Mouse (Mus musculus) MEL (cell line): ENCODE measurements around the gene Tmem151b. TPM values are rescaled to one million over a fixed set of nuclear protein-coding genes. Genes with fewer than 3 reads are reported as not detected.
A peak's percentile ranks its signal among the peaks of the same experiment; 100 is the strongest.

Experiments used
- DNase-seq: peaks from one replicate; pipeline ENCODE4 v3.0.0; 2011; ENCODE audit warnings: low read depth, low spot score
- H3K27ac ChIP-seq: 2 replicates; pipeline ENCODE4 v1.5.1; 2012; ENCODE audit warnings: low read depth, mild to moderate bottlenecking, control low read depth, low read length, moderate library complexity; ENCODE audit not compliant: control insufficient read depth
- H3K27me3 ChIP-seq, 2 experiments: fragments of 150-350 bp in 1 of 2; sonication (generic) in 1 of 2; 2 replicates each; pipeline ENCODE4 v1.6.1; 2012; ENCODE audit warnings: low read length in 2 of 2, mild to moderate bottlenecking in 2 of 2, improper control_type of control experiment in 1 of 2, moderate library complexity in 1 of 2; ENCODE audit not compliant: insufficient read depth in 2 of 2, control insufficient read depth in 1 of 2
- H3K36me3 ChIP-seq, 2 experiments: 2 replicates each; pipeline ENCODE4 v1.6.1; 2012 to 2014; ENCODE audit warnings: low read length in 2 of 2, improper control_type of control experiment in 1 of 2, inconsistent platforms in 1 of 2, mild to moderate bottlenecking in 1 of 2; ENCODE audit not compliant: insufficient read depth in 2 of 2, control insufficient read depth in 1 of 2
- H3K4me1 ChIP-seq, 2 experiments: fragments of 150-350 bp in 1 of 2; sonication (generic) in 1 of 2; 2 replicates each; pipeline ENCODE4 v1.6.1; 2012; ENCODE audit warnings: low read length in 2 of 2, improper control_type of control experiment in 1 of 2, mild to moderate bottlenecking in 1 of 2; ENCODE audit not compliant: insufficient read depth in 2 of 2, control insufficient read depth in 1 of 2
- H3K4me3 ChIP-seq, 2 experiments: fragments of 150-350 bp in 1 of 2; sonication (generic) in 1 of 2; 2 replicates each; pipeline ENCODE4 v1.5.1; 2012; ENCODE audit warnings: low read depth in 2 of 2, low read length in 2 of 2, mild to moderate bottlenecking in 2 of 2, moderate library complexity in 2 of 2, control low read depth in 1 of 2, improper control_type of control experiment in 1 of 2; ENCODE audit not compliant: control insufficient read depth in 1 of 2, insufficient read depth in 1 of 2
- H3K79me2 ChIP-seq: 2 replicates; pipeline ENCODE4 v1.6.1; 2012; ENCODE audit warnings: mild to moderate bottlenecking, low read length, moderate library complexity; ENCODE audit not compliant: control insufficient read depth, poor library complexity, insufficient read depth
- H3K9ac ChIP-seq: 2 replicates; pipeline ENCODE4 v1.6.1; 2012; ENCODE audit warnings: low read depth, mild to moderate bottlenecking, control low read depth, low read length, moderate library complexity; ENCODE audit not compliant: control insufficient read depth, poor library complexity, severe bottlenecking
- H3K9me3 ChIP-seq: fragments of 150-350 bp; sonication (generic); replicated peaks from 2 replicates; pipeline ENCODE4 v1.6.1; 2012; ENCODE audit warnings: mild to moderate bottlenecking, low read length, improper control_type of control experiment, moderate library complexity; ENCODE audit not compliant: insufficient read depth
- CHD2 ChIP-seq: IDR thresholded peaks from 2 replicates; pipeline ENCODE4 v1.6.1; 2011; ENCODE audit warnings: low read length, improper control_type of control experiment
- ELF1 ChIP-seq: IDR thresholded peaks from 2 replicates; pipeline ENCODE4 v1.6.1; 2014; ENCODE audit warnings: low read depth, mild to moderate bottlenecking, inconsistent platforms, low read length, improper control_type of control experiment, moderate library complexity
- EP300 ChIP-seq, 2 experiments: IDR thresholded peaks; 2 replicates each; pipeline ENCODE4 v1.6.1; 2011; ENCODE audit warnings: improper control_type of control experiment in 2 of 2, low read length in 2 of 2, low read depth in 1 of 2, mild to moderate bottlenecking in 1 of 2
- GATA1 ChIP-seq: IDR thresholded peaks from 2 replicates; pipeline ENCODE4 v1.6.1; 2011; ENCODE audit warnings: low read depth, low read length, improper control_type of control experiment
- MAFK ChIP-seq: IDR thresholded peaks from 2 replicates; pipeline ENCODE4 v1.6.1; 2011; ENCODE audit warnings: low read depth, mild to moderate bottlenecking, low read length, improper control_type of control experiment, borderline replicate concordance
- MYC ChIP-seq: IDR thresholded peaks from 2 replicates; pipeline ENCODE4 v1.6.1; 2011; ENCODE audit warnings: low read depth, mild to moderate bottlenecking, low read length, improper control_type of control experiment, moderate library complexity
- POLR2A ChIP-seq, 2 experiments: IDR thresholded peaks; 2 replicates each; pipeline ENCODE4 v1.6.1; 2011 to 2012; ENCODE audit warnings: low read length in 2 of 2, mild to moderate bottlenecking in 2 of 2, control low read depth in 1 of 2, improper control_type of control experiment in 1 of 2, low read depth in 1 of 2, moderate library complexity in 1 of 2; ENCODE audit not compliant: control insufficient read depth in 1 of 2, insufficient read depth in 1 of 2, poor library complexity in 1 of 2
- SIN3A ChIP-seq: IDR thresholded peaks from 2 replicates; pipeline ENCODE4 v1.6.1; 2012; ENCODE audit warnings: low read length, improper control_type of control experiment, inconsistent platforms
- SMC3 ChIP-seq: IDR thresholded peaks from 2 replicates; pipeline ENCODE4 v1.6.1; 2011; ENCODE audit warnings: low read depth, low read length, improper control_type of control experiment
- USF2 ChIP-seq, 2 experiments: IDR thresholded peaks; 2 replicates each; pipeline ENCODE4 v1.6.1; 2011 to 2012; ENCODE audit warnings: improper control_type of control experiment in 2 of 2, low read length in 2 of 2, borderline replicate concordance in 1 of 2, inconsistent platforms in 1 of 2, low read depth in 1 of 2, mild to moderate bottlenecking in 1 of 2; ENCODE audit not compliant: insufficient read depth in 1 of 2
- polyA plus RNA-seq, 2 experiments: library from polyadenylated mRNA; stranded (reverse) in 1 of 2; unstranded in 1 of 2; fragments of >175 nt in 1 of 2; fragments of >200 nt in 1 of 2; gene quantifications; 2 replicates each; pipeline versions ENCODE4 v1.2.1 to v1.2.4; 2012; ENCODE audit warnings: low replicate concordance in 2 of 2, low read depth in 1 of 2; ENCODE audit not compliant: insufficient read length in 2 of 2, insufficient read depth in 1 of 2, missing spikeins in 1 of 2
- total RNA-seq: library from RNA; depleted of rRNA; stranded (reverse); fragments of 300-350 nt; gene quantifications from 2 replicates; pipeline ENCODE4 v1.2.3, GENCODE M21; 2012

Gene Tmem151b
- total and polyA plus RNA-seq, 3 experiments, result 0.15 to 1.1 TPM; not detected in 1

GRCm38 (mm10) chr17:45578843-45579242 lies 29.4 kb upstream of the Tmem151b start (continued):
- TF ChIP-seq POLR2A (IDR thresholded peaks at IDR 0.05; ENCODE audit: control insufficient read depth in 1 of 2, insufficient read depth in 1 of 2, low read depth in 1 of 2, low read length in 2 of 2, poor library complexity in 1 of 2), result no peak

- TF ChIP-seq GATA1, result 0 out of 2 replicates have a peak, but pooled peaks have one; percentile 4
- TF ChIP-seq EP300 (IDR thresholded peaks at IDR 0.05; ENCODE audit: low read depth in 1 of 2, low read length in 2 of 2), result peak in 1 of 2 experiments; percentile 20; a peak in 2 of 4 replicates
- TF ChIP-seq SIN3A, result 0 out of 2 replicates have a peak, but pooled peaks have one; percentile 18
- 0 out of 2 replicates have a peak, but pooled peaks have one; percentile 2 for TF ChIP-seq MYC
- no peak for TF ChIP-seq MAFK
- H3K9ac ChIP-seq, result peak overlapping the region; percentile 48
- H3K9me3 ChIP-seq, result no peaks in the 10 kb centered on the region
- H3K36me3 ChIP-seq, result peaks cover 0 to 21% of the 10 kb centered on the region in 2 experiments; a peak in 2 of 4 replicates
- peak overlapping the region; percentile 59 for H3K27ac ChIP-seq
- H3K4me1 ChIP-seq, result peaks cover 13 to 32% of the 10 kb centered on the region in 2 experiments
- H3K79me2 ChIP-seq, result peaks cover 5% of the 10 kb centered on the region; the same call in 1 of the 2 replicates
- peak overlapping the region in 1 of 2 experiments; percentile 31; a peak in 1 of 4 replicates for H3K4me3 ChIP-seq
- DNase-seq, result peak; percentile 81
- no peaks in the 10 kb centered on the region for H3K27me3 ChIP-seq
Measured at GRCm38 (mm10) chr17:45578242-45578641, 28.8 kb upstream of the Tmem151b start.

DNA sequence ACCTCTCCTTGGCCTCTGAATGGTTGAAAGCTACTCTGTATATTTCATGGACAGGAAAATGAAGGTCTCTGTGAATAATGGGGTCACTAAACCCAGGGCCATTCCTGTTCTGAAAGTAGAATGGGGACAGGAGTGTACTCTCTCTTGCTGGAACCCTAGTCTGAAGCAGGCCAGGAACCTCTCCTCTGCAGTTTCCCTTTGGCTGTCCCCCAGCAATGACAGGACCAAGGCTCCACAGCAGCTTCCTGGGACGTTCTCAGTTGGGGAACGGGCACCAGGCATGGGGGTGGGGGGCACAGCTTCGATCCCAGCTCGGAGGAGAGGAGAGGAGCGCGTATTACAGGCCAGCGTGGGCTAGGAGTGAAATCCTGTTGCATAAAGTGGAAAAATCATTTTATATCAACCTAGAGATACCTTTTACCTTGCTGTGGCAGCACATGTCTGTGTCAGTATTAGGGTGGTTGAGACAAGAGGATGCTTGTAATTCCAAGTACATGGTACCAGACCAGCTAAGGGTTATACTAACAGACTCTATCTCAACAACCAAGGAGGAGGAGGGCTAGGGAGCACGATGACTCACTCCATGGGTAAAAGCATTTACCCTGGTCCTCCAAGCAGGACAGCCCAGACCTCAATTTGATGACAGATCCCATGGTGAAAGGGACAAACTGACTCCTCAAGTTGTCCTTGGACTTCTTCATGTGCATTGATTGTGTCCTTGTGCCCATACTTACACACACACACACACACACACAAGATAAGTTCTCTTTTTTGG lies 25.8 kb upstream of the Tmem151b start:
- TF ChIP-seq CHD2, result no peak
- no peak for TF ChIP-seq USF2 (IDR thresholded peaks at IDR 0.05; ENCODE audit: borderline replicate concordance in 1 of 2, insufficient read depth in 1 of 2, low read depth in 1 of 2, low read length in 2 of 2)
- no peak overlapping the region; the same call in 1 of the 2 replicates for H3K9ac ChIP-seq
- H3K79me2 ChIP-seq, result peaks cover 30% of the 10 kb centered on the region
- DNase-seq, result no peak
- H3K27me3 ChIP-seq, result no peaks in the 10 kb centered on the region
- H3K36me3 ChIP-seq, result peaks cover 13 to 26% of the 10 kb centered on the region in 2 experiments
- no peak overlapping the region for H3K4me3 ChIP-seq
- H3K27ac ChIP-seq, result no peak overlapping the region
- H3K9me3 ChIP-seq, result no peaks in the 10 kb centered on the region
- H3K4me1 ChIP-seq, result peaks cover 6 to 29% of the 10 kb centered on the region in 2 experiments

DNA sequence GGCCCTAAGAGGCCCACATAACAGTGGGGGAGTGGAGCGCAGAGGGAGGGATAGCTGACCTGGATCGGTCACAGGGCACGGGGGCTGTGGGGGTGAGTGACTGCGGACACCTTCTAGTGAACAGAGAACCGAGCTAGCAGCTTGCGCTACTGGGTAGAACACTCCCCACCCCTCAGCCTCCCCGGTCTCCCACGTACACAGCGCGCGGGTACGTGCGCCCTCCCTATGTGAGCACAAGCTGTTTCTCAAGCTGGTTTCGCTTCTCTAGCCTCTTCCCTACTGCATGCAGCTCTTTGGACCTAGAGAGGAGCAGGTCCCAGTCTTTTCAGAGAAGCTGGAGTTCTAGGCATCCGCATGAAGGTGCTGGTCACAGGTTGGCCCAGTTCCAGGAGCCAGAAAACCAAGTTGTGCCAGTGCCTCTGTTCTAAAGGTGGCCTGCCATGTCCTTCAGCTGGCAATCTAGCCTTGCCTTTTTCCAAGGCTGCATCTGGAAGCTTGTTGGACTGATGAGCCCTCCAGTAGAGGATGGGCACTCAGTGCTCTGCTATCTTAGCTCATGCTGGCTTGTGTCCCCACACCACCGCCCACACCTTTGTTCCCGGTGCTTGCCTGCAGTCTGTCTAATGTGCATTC lies 24.8 kb upstream of the Tmem151b start:
- Histone ChIP-seq H3K4me3 (peak overlapping the region; percentile 65 to 96), H3K4me1 (peaks cover 6 to 35% of the 10 kb centered on the region in 2 experiments), H3K79me2 (peaks cover 36% of the 10 kb centered on the region), H3K36me3 (peaks cover 19 to 30% of the 10 kb centered on the region in 2 experiments), H3K27me3 (no peaks in the 10 kb centered on the region), H3K27ac (peak overlapping the region; percentile 80), H3K9me3 (no peaks in the 10 kb centered on the region), H3K9ac (peak overlapping the region; percentile 94)
- TF ChIP-seq SMC3 (no peak), EP300 (IDR thresholded peaks at IDR 0.05; ENCODE audit: low read depth in 1 of 2, low read length in 2 of 2) (no peak), ELF1 (no peak), CHD2 (no peak), POLR2A (IDR thresholded peaks at IDR 0.05; ENCODE audit: control insufficient read depth in 1 of 2, insufficient read depth in 1 of 2, low read depth in 1 of 2, low read length in 2 of 2, poor library complexity in 1 of 2) (peak in 1 of 2 experiments; percentile 2; a peak in 1 of 4 replicates)
- peak; percentile 82 for DNase-seq
